Mouse (Mus musculus) ovary, postnatal 14 days (tissue): Measurements from ENCODE around the gene Tmem117.

Source experiments
- DNase-seq: peaks from one replicate; pipeline ENCODE4 v3.0.0; 2022; ENCODE audit warnings: low spot score

Tmem117 gene

DNA sequence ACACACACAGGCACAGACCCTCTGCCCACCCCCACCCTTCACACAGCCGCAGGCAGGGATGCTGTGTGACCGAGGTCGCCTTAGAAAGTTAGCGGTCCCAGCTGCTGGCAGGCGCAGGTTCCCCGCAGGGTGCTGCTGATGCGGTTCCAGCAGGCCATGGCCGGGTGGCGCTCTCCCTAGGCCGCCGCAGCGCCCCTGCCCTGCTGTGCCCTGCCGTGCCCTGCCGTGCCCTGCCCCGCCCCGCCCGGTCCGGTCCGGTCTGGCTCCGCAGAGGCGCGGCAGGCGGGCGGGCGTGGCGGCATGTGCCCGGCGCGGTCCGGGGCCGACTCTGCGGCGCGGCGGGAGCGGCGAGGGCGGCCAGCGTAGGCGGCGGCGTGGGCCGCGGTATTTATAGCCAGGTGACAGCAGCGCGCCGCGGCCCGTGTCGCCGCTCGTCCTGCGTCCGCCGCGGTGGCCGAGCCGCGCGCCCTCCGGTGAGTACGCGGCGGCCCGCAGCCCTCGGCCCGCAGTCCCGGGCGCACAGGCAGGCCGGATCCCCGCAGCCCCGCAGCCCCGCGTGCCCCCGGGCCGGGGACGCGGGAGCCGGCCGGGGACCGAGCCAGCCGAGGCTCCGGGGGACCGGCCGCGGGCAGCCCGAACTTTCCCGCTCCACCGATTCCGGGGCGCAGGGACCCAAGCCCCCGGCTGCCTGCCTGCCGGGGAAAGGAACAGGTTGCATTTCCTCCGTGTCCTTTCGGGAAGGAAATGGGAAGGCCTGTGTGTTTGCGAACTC, at the start of gene Tmem117:
Gene Tmem117 (plus strand): TSS at position 403 of the 772 bp plus-strand sequence.
- DNase-seq = peak; percentile 16

DNA sequence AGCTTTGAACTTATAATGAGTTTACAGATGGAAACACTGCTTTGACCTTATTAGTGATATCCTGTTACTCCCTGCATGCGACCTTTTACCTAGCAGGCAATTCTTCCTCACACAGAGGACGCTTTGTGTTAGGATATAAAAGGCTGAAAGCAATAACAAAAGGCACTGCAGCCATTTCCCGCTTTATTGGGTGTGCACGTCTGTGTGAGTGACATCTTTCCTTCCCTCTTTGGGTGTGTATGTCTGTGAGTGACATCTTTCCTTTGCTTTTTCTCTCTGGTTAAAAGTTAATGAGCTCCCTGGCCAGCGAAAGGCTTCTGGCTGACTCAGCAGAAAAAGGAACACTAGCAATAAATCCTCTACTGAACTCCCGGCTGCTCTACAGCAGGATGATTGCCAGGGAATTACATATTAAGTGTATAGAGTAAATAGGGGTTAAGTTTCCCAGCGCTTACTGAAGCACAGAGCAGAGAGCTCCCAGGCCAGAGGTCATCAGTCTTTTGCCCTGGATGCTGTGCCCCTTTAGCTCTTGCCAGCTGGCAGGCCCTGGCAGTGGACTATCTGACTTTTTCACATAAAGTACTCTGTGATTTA, 46.9 kb upstream of the Tmem117 start:
- DNase-seq = no peak

DNA sequence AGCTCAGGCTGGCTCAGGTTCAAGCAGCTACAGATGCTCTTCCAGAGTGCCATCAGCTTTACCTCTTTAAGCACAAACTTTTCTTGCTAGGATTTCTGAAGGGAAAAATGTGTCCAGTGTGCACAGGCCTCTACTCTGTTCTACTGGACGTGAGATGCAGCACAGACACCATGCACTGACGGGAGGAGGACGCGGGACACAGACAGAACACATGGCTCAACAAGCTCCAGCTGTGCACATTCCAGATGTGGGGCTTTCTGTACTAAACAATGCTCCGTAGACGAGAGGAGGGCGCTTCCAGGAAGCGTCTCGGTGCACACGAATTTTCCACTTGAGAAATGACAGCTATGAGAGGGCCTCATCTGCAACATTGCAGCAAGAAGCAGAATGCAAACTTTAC, 45.9 kb upstream of the Tmem117 start:
- no peak for DNase-seq

DNA sequence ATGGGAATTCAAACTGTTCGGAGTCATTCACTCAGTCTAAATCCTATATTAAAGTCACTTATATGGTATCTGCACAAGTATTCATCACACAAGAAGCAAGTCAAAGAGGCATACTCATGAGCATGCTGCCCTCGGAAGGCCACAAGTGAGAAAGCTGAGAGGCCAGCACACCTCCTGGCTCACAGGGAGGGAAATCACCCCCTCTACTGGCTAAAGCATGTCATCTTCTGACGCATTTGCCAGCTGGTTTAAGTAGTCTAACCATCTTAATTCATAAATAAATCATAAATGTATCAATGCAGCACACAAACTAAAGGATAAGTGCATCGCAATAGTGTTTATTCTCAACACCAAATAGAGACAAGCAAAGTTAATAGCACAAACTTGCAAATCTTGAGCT, 44.3 kb upstream of the Tmem117 start:
- no peak for DNase-seq

DNA sequence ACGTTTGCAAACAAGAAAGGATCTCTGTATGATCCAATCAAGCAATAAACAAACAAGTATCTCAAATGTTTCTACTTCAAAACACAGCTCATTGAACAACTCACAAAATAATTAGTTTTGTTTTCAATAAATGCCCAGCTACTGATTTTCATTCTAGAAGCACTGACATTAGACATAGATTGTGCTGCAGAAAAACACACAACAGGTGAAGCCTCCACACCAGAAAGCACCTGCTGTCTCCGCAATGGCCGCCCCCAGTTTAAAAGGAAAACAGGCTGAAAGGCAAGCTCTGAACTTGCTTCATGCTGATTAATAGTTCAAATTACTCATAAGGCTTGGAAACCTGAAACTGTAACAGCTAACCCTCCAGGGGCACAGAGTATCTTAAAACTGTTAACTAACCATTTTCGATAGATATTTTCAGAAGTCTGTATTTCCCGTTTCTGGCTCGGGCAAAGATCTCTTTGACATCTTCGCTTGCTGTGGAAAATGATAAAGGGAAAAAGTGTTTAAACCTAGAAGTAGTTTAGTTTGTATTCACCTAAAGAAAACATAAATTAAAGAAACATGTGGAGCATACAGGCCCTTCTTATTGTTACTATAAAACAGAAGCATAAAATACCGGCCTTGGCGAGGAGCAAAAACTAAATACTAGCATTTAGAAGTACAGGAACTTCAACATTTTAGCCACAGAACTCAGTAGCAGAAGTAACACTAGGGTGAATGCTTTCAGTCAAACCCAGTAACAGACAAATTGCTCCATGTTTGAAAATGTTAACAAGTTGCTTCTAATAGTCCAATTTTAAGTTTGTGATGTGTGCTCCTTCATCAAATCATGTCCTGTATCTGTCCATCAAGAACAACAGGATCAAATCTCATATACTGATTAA, 41.0 kb upstream of the Tmem117 start:
- no peak for DNase-seq

DNA sequence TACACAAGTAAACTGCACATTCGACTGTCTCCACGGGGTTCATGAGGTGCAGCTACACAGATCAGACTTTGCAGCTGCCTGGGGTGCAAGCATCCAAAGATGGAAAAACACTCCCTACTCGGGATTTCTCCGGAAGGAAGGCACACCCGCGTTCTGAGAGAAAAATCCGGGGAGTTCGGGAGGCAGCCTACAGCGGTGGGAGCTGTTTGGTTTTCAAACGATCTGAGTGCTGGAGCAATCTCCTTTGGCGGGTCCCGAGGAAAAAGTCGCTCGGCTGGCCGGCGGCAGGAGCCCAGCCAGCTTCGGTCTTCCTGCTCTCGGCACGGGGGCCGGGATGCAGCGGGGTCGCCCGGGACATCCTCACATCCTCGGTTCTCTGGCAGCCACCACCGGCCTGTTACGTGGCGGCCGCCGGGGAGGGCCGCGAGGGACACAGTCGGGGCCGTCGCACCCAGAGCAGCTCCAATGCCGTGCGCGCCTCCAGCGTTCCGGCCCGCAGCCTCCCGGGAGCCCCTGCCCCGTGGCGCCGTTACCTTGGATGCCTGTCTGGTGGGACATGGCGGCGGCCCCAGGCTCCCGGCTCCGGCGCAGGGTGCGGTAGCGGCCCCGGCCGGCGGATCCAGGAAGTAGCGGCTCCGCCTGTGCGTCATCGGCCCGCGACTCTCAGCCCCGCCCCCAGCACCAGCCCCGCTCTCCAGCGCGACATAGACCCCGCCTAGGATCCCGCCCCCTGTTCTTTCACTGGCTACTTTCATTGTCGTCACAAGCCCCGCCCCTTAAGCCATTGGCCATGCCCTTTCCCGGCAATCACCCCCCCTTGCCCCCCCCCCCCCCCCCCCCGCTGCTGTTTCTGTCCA, 39.6 kb upstream of the Tmem117 start, which contains the start of gene Twf1:
Gene Twf1 (minus strand): TSS at position 671 of the 857 bp plus-strand sequence.
- peak; percentile 98 for DNase-seq

DNA sequence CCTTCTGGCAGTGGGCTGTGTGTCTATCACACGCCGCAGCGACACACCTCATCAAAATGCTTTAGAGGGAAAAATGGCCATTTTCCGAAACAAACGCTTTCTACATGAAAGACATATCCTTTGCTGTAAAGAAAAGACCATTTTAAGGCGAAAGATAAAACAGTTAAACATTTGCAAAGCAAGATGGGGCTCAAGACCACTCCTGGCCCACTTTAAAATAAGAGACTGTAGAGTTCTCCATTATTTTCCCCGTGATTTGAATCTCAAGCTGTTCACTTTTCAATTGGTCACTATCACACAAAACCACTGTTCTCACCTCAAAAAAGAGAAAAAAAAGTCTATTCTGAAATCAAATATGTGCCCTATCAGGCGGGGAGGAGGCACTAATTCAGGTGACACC, 38.9 kb upstream of the Tmem117 start:
- DNase-seq = no peak

DNA sequence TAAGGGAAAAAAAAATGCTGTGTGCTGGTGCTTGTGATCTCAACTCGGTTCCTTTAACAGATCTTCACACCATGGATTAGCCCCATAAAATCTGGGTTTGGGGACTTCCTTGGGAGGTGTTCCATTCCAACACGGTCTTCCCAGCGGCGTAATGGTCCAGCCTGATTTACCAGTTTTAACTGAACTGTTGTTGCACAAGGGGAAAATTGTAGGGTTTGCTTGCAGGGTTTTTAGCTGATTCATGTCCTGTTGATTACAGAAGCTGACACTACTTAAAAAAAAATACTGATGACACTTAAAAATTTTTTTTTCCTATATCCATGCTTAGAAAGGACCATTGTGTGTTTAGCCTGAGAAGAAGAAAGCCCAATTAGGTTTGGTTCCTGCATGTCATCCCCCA, 37.7 kb upstream of the Tmem117 start:
- no peak for DNase-seq

DNA sequence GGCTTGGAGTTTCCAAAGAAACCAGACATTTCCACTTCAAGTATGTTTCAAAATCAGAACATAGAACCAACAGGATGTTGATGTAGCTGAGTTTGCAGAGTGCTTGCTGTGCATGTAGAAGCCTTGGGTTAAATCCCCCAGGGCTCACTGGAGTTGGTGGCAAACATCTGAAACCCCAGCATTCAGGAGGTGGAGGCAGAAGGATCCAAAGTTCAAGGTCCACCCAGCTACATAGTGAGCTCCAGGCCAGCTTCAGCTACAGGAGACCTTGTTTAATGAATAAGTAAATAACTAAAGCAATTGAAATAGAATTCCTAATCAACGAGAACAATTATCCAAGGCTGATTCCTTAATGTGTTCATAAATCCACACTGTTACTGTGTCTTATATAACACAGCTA, 35.4 kb upstream of the Tmem117 start:
- DNase-seq = no peak

DNA sequence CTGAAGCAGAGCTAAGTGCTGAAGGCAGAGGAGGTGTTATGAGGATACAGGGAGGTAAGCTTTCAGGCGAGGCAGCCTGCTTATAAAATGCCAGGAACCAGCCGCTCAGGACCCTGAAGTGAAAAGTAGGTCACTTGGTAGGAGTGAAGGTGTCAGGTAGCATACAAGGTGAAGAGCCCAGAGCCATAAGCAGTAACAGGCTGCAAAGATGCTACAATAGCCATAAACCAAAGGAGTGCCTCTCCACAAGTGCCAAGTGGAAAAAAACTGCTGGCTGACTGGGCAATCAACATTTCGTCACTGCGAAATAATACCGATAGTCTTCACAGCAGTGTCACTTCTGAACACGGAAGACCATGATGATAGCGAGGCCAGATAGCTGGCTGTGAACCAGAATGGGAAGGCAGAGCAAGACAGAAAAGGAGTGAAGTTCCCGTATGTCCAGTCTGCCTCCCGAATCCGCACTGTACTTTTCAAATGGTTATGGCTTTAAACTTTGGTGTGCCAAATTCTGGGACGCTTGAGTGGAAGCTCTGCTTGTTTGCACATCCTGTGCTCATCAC, 28.8 kb upstream of the Tmem117 start:
- no peak for DNase-seq

DNA sequence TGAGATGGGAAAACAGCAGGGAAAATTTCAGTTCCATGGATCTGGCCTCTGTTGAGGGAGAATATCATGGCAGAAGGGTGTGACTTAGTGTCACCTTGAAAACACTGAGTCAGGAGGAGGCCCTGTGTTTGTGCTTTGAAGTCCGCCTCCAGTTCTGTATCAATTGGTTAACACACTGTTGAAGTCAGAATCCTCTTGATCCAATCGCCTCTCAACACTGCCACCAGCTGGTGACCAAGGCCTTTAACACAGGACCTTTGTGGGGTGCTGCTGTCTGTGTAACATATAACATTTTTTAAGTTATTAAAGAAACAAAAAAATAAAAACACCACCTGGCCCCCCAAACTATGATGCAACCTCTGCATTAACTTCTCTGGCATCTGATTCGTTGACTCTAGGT, 27.7 kb upstream of the Tmem117 start:
- peak; percentile 26 for DNase-seq

DNA sequence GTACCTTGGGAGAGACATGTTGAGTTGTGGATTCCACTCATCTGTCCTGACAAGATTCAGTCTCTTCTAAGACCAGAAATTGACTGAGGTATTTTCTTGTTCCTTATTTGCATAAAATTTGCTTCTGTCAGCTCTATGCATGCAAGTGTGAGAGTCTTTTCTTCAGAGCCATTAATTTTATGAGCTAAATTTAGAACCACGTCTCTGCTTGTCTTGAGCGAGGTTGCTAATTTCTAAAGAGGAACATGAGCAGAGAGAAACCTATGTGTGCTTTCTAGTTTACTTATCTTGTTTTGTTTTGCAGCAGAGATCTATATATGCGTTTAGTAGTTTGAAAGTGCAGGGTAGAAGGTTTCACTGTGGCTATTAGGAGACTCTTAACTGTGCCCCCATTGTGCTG, 26.6 kb upstream of the Tmem117 start:
- no peak for DNase-seq

DNA sequence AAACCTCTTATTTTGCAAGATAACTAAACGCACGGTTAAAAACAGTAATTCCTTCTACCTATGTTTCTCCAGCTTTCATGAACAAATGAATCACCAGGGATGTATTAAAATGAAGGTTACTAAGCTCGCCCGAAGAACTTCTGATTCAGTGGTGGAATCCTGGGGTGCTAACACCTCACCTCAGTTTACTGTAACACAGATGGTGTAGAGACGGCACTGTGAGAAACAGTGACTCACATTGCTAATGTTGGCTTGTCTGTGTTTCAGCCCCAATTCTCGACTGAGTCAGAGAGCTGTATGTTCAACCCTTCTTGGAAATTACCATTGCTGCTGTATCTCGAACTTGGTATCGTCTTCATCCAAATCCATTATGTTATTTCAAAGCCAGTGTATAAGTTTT, 21.3 kb upstream of the Tmem117 start:
- DNase-seq = no peak

DNA sequence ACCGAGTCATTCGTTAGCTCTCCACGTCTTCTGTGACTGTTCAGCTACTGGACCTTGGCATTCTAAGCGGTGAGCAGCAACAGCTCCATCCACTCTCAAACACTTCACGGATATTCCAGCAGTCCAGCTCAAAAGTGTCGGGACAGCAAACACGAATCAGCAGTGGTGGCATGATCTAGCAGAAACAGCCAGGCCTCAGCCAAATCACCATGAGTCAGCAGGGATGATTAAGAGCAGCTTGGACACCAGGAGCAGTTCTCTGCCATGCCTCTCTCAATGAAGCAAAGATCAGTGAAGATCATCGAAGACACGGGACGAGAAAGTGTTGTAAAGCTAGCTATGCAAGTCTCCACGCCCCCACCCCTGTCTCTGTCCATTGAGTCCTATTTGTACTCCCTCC, 13.0 kb upstream of the Tmem117 start:
- no peak for DNase-seq

DNA sequence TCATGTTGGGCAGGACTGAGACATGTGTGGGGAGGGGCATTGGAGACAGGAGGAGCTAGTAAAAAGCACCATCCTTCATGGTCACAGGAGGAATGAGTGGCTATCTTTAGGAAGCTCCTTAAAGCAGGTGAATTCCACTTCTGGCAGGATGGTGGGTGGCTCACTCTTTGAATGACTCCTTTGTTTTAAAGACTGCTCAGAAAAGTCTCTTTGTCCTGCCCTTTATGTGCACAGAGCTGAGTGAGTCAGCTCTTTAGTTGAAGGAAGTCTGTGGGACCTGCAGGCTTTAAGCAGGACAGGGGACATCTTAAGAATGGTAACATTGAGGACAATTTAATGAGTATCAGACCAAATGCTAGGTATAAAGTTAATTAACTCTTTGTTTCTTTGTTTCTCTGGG, 8.1 kb upstream of the Tmem117 start:
- no peak for DNase-seq

DNA sequence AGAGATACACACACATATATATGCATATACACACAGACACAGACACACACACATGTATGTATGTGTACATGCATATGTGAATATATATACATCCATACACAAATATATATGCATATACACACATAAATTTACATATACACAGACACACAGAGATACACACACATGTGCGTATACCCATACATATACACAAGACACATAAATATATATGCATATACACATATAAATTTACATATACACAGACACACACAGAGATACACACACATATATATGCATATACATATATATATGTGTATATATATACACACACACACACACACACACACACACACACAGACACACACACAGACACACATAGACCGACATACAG, 586 bp upstream of the Tmem117 start:
- no peak for DNase-seq

DNA sequence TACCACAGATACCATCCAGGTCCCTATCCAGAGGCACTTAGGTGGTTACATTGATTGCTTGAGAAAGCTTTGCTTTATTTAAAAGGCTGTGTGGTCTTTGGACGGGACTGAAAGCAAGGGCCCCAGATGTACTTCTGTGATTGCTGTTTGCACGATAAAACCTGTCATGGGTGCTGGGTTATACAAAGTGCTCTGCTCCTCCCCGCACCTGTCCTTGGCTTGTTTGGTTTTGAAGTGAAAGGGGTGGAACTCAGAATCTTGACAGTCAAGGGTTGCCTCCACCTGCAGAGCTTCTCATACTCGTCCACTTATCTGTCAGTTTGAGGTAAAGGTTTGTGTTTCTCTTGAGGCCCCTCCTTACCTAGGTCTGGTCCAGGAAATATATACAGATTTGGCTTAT, 1.5 kb downstream of the Tmem117 start:
- DNase-seq = no peak

DNA sequence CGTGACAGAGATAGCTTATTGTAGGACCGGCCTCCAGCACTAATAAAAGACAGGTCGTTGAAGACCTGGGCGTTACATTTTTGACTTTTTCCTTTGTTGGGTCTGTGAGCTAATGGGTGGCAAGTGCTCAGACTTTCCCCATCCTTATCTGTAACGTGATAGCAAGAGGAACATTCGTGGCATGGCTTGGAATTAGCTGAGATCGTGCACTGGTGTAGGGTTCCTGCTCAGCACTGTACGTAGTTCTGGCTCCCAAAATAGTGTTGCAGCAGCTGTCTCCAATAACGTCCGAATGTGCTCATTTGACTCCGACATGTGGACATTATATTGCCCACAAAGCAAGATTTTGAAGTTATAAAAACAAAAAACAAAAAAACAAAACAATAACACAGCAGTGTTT, 5.5 kb downstream of the Tmem117 start:
- no peak for DNase-seq

DNA sequence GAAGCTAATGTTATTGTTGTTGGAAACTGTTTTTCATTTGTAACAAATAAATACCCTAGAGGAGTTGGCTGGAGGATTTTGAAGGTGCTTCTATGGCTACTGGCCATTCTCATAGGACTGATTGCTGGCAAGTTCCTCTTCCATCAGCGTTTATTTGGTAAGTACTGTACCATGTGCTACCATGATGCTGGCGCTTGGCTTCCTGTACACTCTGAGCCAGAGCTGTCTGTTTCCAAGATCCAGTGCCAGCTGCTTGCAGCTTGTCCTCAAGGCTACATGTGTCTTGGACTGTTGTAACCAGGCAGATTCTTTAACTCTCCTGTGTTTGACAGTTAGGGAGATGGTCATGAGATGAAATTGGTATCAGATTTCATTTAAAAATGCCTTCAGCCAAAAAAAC, 9.2 kb downstream of the Tmem117 start:
- no peak for DNase-seq

DNA sequence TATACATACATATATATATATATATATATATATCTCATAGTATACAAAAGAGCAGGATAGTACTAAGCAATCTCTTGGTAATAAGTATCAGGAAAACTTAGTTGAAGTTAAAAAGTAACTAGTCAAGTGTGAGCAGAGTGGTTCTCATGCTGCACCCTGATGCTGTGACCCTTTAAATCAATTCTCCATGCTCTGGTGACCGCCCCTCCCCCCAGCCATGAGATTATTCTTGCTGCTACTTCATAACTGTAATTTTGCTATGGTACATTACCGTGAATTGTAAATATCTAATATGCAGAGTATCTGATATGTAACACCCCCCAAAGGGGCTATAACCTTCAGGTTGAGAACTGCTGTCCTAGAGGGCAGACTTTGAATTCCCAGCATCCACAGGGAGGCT, 10.1 kb downstream of the Tmem117 start:
- no peak for DNase-seq

DNA sequence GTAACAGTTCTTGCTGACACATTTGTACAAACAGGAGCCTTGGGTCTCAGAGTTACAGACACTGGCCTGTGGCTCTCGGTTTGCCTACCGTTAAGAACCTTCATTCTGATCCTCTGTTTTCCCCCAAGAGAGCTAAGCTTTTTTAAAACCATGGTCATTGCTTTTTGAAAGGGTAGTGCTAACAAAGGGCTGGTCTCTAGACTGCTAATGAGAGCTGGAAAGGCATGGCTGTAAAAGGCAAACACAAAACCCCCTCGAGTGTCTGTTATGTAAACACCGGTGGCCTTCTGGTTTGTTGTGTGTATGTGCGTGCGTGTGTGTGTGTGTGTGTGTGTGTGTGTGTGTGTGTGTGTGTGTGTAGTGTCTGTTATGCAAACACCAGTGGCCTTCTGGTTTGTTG, 17.0 kb downstream of the Tmem117 start:
- no peak for DNase-seq

DNA sequence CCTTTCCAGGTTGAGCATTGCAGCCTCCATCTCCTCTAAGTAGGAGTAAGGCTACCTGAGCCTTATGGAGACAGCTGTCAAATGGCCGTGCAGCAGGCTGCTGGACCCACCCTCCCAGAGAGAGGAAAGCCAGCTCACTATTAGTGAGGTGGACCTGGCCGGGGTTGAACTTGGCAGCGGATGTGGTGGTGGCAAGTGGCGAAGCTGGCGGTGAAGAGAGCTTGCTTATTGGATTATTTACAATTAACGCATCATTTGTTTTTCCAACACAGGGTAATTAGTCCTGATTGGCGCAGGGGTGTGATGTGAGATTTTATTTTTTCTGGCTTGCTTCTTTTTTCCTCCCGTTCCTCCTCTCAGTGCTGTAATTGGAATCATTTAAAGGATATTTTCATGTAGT, 19.4 kb downstream of the Tmem117 start:
- DNase-seq = no peak
